Mouse (Mus musculus) olfactory bulb, adult 2 months (tissue): ENCODE results near the gene Gm21149. TPM values are rescaled to one million over a fixed set of nuclear protein-coding genes. Genes with fewer than 3 reads are reported as not detected.
"Not testable (repeated sequence)": the region's sequence is repeated elsewhere in the genome, so short reads cannot be mapped to it uniquely, and the experiment has no call there.

Experiments used
- H3K27ac ChIP-seq: fragments of 200-500 bp; 2 replicates; pipeline ENCODE4 v1.5.1; 2012; ENCODE audit warnings: low read depth, low read length; ENCODE audit not compliant: insufficient read depth
- H3K4me1 ChIP-seq: fragments of 200-500 bp; 2 replicates; pipeline ENCODE4 v1.6.1; 2012; ENCODE audit warnings: low read length; ENCODE audit not compliant: control insufficient read depth, insufficient read depth
- H3K4me3 ChIP-seq: fragments of 200-500 bp; 2 replicates; pipeline ENCODE4 v1.5.1; 2012; ENCODE audit warnings: mild to moderate bottlenecking, low read depth, low read length, moderate library complexity; ENCODE audit not compliant: insufficient read depth
- CTCF ChIP-seq: fragments of 200-500 bp; IDR thresholded peaks from 2 replicates; pipeline ENCODE4 v1.5.1; 2012; ENCODE audit warnings: low read depth, mild to moderate bottlenecking, low read length, moderate library complexity; ENCODE audit not compliant: insufficient read depth
- POLR2A ChIP-seq: fragments of 200-500 bp; IDR thresholded peaks from 2 replicates; pipeline ENCODE4 v1.6.1; 2012; ENCODE audit warnings: mild to moderate bottlenecking, low read depth, low read length, moderate library complexity; ENCODE audit not compliant: insufficient read depth
- WGBS: fragments of 180-500 bp; shearing (Covaris S2); methylation state at CpG from one replicate; pipeline ENCODE4 v1.1.7; 2018; 5-methylcytosine and 5-hydroxymethylcytosine counted together
- polyA plus RNA-seq: library from polyadenylated mRNA; stranded (reverse); fragments of >200 nt; gene quantifications from 2 replicates; pipeline ENCODE4 v1.2.4, GENCODE M21; 2012; ENCODE audit warnings: low replicate concordance; ENCODE audit not compliant: missing spikeins, insufficient read depth, insufficient read length

Gene Gm21149
- polyA plus RNA-seq, 1 experiment: not detected

GRCm38 (mm10) chr5:15506575-15507308 is 30.4 kb upstream of the Gm21149 start:
- Histone ChIP-seq H3K4me1 (no peaks in the 10 kb centered on the region), H3K4me3 (no peak overlapping the region), H3K27ac (no peak overlapping the region)
- WGBS: 40% methylated on average over 16 of the region's 16 CpGs
- TF ChIP-seq CTCF (0 out of 2 replicates have a peak, but pooled peaks have one; percentile 32), POLR2A (no peak)

DNA sequence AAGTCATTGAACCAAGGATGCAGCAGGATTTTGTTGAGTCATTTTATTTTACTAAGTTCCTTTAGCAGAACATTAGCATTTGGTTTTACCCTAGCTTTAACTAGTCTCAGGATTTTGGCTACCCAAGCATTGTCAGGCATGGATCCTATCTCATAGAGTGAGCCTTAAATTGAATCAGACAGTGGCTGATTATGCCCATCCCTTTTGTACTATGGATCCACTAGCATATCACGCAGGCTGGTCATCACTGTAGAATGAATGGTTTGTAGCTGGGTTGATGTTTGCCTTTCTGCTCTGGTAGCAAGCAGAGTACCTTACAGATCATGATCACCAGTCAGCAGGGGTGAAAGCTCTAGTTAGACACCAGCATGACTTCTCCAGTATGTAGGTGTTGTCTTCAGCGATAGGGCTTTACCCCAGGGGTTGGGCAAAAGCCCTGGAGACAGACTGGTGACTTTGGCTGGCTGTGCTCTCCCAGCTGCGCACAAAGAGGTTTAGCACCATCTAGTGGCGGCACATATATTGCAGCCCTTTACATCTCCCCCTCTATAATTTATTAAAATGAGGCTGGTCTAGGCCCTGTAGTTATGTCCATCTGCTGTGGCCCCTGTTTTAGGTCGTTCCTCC is 22.6 kb upstream of the Gm21149 start:
- 29% methylated on average over 5 of the region's 5 CpGs for WGBS
- H3K4me3 ChIP-seq: not testable (repeated sequence)

GRCm38 (mm10) chr5:15498350-15498749 is 22.0 kb upstream of the Gm21149 start:
- H3K4me3 ChIP-seq, H3K4me1 ChIP-seq, H3K27ac ChIP-seq: not testable (repeated sequence)
- 77% methylated on average over 3 of the region's 3 CpGs for WGBS

More for the DNA sequence above, 22.6 kb upstream of the Gm21149 start:
- not testable (repeated sequence) for H3K27ac ChIP-seq, H3K4me1 ChIP-seq

GRCm38 (mm10) chr5:15490934-15491333 is 14.6 kb upstream of the Gm21149 start:
- not testable (repeated sequence) for H3K4me1 ChIP-seq, H3K27ac ChIP-seq, H3K4me3 ChIP-seq
- 60% methylated on average over 2 of the region's 2 CpGs for WGBS

GRCm38 (mm10) chr5:15488743-15489142 is 12.4 kb upstream of the Gm21149 start:
- H3K27ac ChIP-seq: no peak overlapping the region
- 91% methylated on average over 5 of the region's 5 CpGs for WGBS
- no peak overlapping the region for H3K4me3 ChIP-seq
- TF ChIP-seq CTCF: no peak
- no peak for TF ChIP-seq POLR2A
- no peaks in the 10 kb centered on the region for H3K4me1 ChIP-seq

DNA sequence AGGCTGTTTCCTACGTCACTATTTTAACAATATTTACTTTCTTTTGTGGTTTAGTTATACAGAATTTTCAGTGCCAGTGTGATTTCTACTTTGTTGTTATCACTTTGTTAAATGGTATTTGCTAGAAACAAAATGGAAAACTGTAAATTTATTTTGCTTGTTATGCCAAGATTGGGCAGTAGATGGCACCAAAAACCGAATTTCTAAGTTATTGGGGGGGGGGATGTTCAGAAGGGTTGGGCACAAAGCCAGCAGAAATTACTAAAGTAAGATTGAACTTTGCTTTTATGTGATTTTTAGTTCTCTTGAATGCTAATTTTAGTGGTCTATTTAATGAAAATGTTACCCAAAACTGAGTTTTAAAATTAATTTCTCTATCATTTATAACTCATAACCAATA is 8.3 kb upstream of the Gm21149 start:
- not testable (repeated sequence) for H3K4me1 ChIP-seq, H3K4me3 ChIP-seq, H3K27ac ChIP-seq
- WGBS: 17% methylated on average over 2 of the region's 2 CpGs

DNA sequence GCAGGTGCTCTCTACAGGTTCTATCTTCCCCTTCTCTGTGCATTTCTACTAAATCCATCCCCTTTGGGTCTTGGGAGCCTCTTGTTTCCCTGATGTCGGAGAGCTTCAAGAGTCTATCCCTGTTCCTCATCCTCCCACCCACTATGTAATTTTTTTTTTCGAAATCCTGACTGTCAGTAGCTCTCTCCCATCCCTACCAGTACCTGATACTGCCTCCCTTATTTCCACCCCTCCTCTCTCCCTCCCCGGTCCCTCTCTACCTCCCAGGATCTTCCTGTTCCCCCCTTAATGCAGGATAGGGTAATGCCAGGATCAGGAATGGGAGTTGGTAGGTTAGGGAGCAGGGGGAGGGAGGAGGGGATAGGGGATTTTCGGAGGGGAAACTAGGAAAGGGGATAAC is 7.3 kb upstream of the Gm21149 start:
- H3K4me3 ChIP-seq, H3K27ac ChIP-seq, H3K4me1 ChIP-seq: not testable (repeated sequence)
- 55% methylated on average over 4 of the region's 4 CpGs for WGBS

GRCm38 (mm10) chr5:15482815-15483214 is 6.5 kb upstream of the Gm21149 start:
- WGBS: 46% methylated on average over 2 of the region's 2 CpGs
- H3K4me3 ChIP-seq, H3K27ac ChIP-seq, H3K4me1 ChIP-seq: not testable (repeated sequence)

GRCm38 (mm10) chr5:15470141-15470540 is 6.2 kb downstream of the Gm21149 start:
- WGBS: 84% methylated on average over 1 of the region's 1 CpGs
- not testable (repeated sequence) for H3K4me1 ChIP-seq, H3K27ac ChIP-seq, H3K4me3 ChIP-seq

DNA sequence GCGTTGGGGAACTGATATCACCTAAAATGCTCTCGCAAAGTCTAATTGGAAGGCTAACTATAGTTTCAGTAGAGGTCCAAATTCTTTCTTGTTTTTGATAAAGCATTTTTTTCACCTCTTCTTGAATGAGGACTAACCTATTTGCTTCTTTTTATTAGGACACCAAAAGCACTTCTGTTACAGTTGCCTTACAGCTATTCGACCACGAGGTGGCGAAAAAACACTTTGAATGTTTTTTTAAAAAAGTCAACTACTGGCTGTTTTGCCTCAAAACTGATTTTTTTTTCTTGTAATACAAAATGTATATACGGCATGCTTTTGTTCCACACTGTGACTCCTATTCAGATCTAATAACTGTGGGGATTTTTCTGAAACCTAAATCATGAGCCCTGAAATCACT is 8.6 kb downstream of the Gm21149 start:
- not testable (repeated sequence) for H3K4me1 ChIP-seq, H3K4me3 ChIP-seq, H3K27ac ChIP-seq
- WGBS: 64% methylated on average over 6 of the region's 6 CpGs

DNA sequence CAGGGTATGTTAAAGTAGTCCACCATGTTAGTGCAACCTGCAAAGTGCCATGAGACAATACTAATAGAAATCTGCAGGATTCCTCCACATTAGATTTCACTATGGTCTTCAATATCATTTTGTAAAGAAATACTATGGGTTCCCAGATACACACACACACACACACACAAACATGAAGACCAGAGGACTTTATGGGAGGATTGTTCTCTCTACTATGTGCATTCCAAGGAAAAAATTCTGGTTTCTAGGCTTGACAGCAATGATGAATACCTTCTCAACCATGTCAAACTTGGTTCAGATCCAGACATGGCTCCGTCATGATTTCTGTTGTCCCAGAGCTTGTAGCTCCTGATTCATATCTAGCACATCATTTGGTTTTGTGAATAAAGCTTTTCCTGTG is 10.1 kb downstream of the Gm21149 start:
- WGBS: 52% methylated on average over 1 of the region's 1 CpGs
- H3K4me3 ChIP-seq, H3K27ac ChIP-seq, H3K4me1 ChIP-seq: not testable (repeated sequence)

DNA sequence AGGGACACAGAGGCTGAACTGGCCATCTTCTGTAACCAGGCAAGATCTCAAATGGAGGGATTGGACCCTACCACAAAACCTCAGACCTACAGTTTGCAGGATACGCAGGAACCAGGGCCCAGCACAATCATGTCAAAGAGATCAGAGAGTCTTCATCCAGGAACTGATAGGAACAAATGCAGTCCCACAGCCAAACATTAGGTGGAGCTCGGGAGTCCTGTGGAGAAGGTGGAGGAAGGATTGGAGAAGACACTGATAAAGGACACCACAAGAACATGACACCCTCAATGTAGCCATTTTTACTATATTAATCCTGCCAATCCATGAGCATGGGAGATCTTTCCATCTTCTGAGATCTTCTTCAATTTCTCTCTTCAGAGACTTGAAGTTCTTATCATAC is 12.8 kb downstream of the Gm21149 start:
- not testable (repeated sequence) for H3K27ac ChIP-seq, H3K4me3 ChIP-seq, H3K4me1 ChIP-seq
- 38% methylated on average over 2 of the region's 2 CpGs for WGBS

GRCm38 (mm10) chr5:15461613-15462012 is 14.7 kb downstream of the Gm21149 start:
- H3K27ac ChIP-seq, H3K4me3 ChIP-seq, H3K4me1 ChIP-seq: not testable (repeated sequence)
- 62% methylated on average over 8 of the region's 8 CpGs for WGBS

DNA sequence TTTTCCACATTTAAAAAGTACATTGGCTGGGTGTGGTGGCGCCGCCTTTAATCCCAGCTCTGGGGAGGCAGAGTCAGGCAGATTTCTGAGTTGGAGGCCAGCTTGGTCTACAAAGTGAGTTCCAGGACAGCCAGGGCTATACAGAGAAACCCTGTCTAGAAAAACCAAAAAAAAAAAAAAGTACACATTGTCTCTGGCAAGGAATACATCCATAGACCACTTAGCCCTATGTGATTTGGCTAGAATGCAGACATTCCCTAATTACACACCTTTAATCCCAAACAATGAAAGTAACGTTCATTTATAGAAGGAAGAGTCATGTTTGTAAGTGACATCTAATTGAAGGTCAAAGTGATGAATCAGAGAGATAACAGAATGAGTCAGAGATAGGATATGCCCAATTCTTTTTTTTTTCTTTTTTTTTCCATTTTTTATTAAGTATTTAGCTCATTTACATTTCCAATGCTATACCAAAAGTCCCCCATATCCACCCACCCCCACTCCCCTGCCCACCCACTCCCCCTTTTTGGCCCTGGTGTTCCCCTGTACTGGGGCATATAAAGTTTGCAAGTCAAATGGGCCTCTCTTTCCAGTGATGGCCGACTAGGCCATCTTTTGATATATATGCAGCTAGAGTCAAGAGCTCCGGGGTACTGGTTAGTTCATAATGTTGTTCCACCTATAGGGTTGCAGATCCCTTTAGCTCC is 18.3 kb downstream of the Gm21149 start:
- 78% methylated on average over 3 of the region's 5 CpGs for WGBS
- not testable (repeated sequence) for H3K27ac ChIP-seq, H3K4me1 ChIP-seq, H3K4me3 ChIP-seq
